Mouse (Mus musculus) forebrain, embryonic 16.5 days (tissue): ENCODE data around the gene Slc44a1. TPM values are rescaled to one million over a fixed set of nuclear protein-coding genes. Genes with fewer than 3 reads are reported as not detected.

Experiments
- ATAC-seq: fragments of 200-750 bp; cut with Nextera tagmentation; 2 replicates; pipeline ENCODE4 v1.8.0; 2017; ENCODE audit warnings: mild to moderate bottlenecking, moderate library complexity
- H3K27ac ChIP-seq: fragments of 300-500 bp; sonication (generic); 2 replicates; pipeline ENCODE4 v1.5.1; 2014; ENCODE audit warnings: low read length, control low read depth
- H3K27me3 ChIP-seq: fragments of 300-500 bp; sonication (generic); replicated peaks from 2 replicates; pipeline ENCODE4 v1.6.1; 2014; ENCODE audit warnings: low read length; ENCODE audit not compliant: control insufficient read depth, insufficient read depth
- H3K36me3 ChIP-seq: fragments of 300-500 bp; sonication (generic); 2 replicates; pipeline ENCODE4 v1.6.1; 2014; ENCODE audit not compliant: control insufficient read depth, insufficient read depth
- H3K4me1 ChIP-seq: fragments of 300-500 bp; sonication (generic); replicated peaks from 2 replicates; pipeline ENCODE4 v1.6.1; 2014; ENCODE audit warnings: low read length; ENCODE audit not compliant: control insufficient read depth, insufficient read depth
- H3K4me2 ChIP-seq: fragments of 300-500 bp; sonication (generic); 2 replicates; pipeline ENCODE4 v1.6.1; 2014; ENCODE audit warnings: mild to moderate bottlenecking, low read length, control low read depth
- H3K4me3 ChIP-seq: fragments of 300-500 bp; sonication (generic); replicated peaks from 2 replicates; pipeline ENCODE4 v1.5.1; 2014; ENCODE audit warnings: mild to moderate bottlenecking, low read length, control low read depth
- H3K9ac ChIP-seq: fragments of 300-500 bp; sonication (generic); replicated peaks from 2 replicates; pipeline ENCODE4 v1.6.1; 2014; ENCODE audit warnings: low read depth, low read length, control low read depth
- H3K9me3 ChIP-seq: fragments of 300-500 bp; sonication (generic); 2 replicates; pipeline ENCODE4 v1.6.1; 2016; ENCODE audit warnings: low read length; ENCODE audit not compliant: control insufficient read depth
- WGBS: fragments of 180-500 bp; shearing (Covaris S2); extraction: QIAGEN DNeasy Blood & Tissue Kit; methylation state at CpG from one replicate; pipeline ENCODE4 v1.1.7; 2014; 5-methylcytosine and 5-hydroxymethylcytosine counted together
- polyA plus RNA-seq: library from polyadenylated mRNA; unstranded; fragments of >200 nt; fragmentation: Nextera tagmentation; extraction: Ambion mirVana; gene quantifications from 2 replicates; pipeline ENCODE4 v1.2.1, GENCODE M21; 2015

The Slc44a1 gene
- polyA plus RNA-seq, 1 experiment from 2014 or later, result 13.7 TPM

- H3K27ac ChIP-seq, result no peak overlapping the region
- H3K9me3 ChIP-seq, result no peaks in the 10 kb centered on the region
- H3K9ac ChIP-seq, result no peak overlapping the region
- no peaks in the 10 kb centered on the region for H3K27me3 ChIP-seq
- H3K4me3 ChIP-seq, result no peak overlapping the region
- 0 out of 2 replicates have a peak, but pooled peaks cover 2% of the 10 kb centered on the region for H3K4me1 ChIP-seq
- ATAC-seq, result no peak
- H3K4me2 ChIP-seq, result no peak overlapping the region
- no peaks in the 10 kb centered on the region for H3K36me3 ChIP-seq
These were observed 96.9 kb downstream of the Slc44a1 start for GRCm38 (mm10) chr4:53537101-53537500.

- H3K4me3 ChIP-seq, result no peak overlapping the region
- 52% methylated on average over 2 of the region's 2 CpGs for WGBS
These were observed 97.3 kb downstream of the Slc44a1 start for GRCm38 (mm10) chr4:53537539-53537938.

GRCm38 (mm10) chr4:53538600-53538999, 98.4 kb downstream of the Slc44a1 start:
- ATAC-seq, result peak; percentile 54; the same call in 1 of the 2 replicates
- H3K9ac ChIP-seq, result no peak overlapping the region
- WGBS, result 78% methylated on average over 11 of the region's 11 CpGs

More at GRCm38 (mm10) chr4:53537539-53537938, 97.3 kb downstream of the Slc44a1 start:
- 0 out of 2 replicates have a peak, but pooled peaks cover 2% of the 10 kb centered on the region for H3K4me1 ChIP-seq
- H3K9me3 ChIP-seq, result no peaks in the 10 kb centered on the region
- no peaks in the 10 kb centered on the region for H3K27me3 ChIP-seq
- H3K27ac ChIP-seq, result no peak overlapping the region
- no peak overlapping the region for H3K9ac ChIP-seq
- H3K36me3 ChIP-seq, result peaks cover 3% of the 10 kb centered on the region; the same call in 1 of the 2 replicates
- ATAC-seq, result no peak
- no peak overlapping the region for H3K4me2 ChIP-seq

GRCm38 (mm10) chr4:53539929-53540328, 99.7 kb downstream of the Slc44a1 start:
- Histone ChIP-seq H3K27ac (no peak overlapping the region), H3K9me3 (no peaks in the 10 kb centered on the region), H3K9ac (no peak overlapping the region), H3K4me3 (no peak overlapping the region), H3K36me3 (peaks cover 5% of the 10 kb centered on the region), H3K4me1 (0 out of 2 replicates have a peak, but pooled peaks cover 2% of the 10 kb centered on the region), H3K4me2 (no peak overlapping the region), H3K27me3 (no peaks in the 10 kb centered on the region)
- 92% methylated on average over 11 of the region's 11 CpGs for WGBS
- no peak for ATAC-seq

More at GRCm38 (mm10) chr4:53538600-53538999, 98.4 kb downstream of the Slc44a1 start:
- Histone ChIP-seq H3K9me3 (no peaks in the 10 kb centered on the region), H3K4me2 (no peak overlapping the region), H3K36me3 (peaks cover 3% of the 10 kb centered on the region; the same call in 1 of the 2 replicates), H3K27ac (0 out of 2 replicates have a peak overlapping the region, but pooled peaks have one; percentile 10), H3K27me3 (no peaks in the 10 kb centered on the region), H3K4me1 (0 out of 2 replicates have a peak, but pooled peaks cover 2% of the 10 kb centered on the region), H3K4me3 (no peak overlapping the region)

GRCm38 (mm10) chr4:53543421-53543820, 103.2 kb downstream of the Slc44a1 start:
- 95% methylated on average over 8 of the region's 8 CpGs for WGBS
- no peak for ATAC-seq
- Histone ChIP-seq H3K9me3 (no peaks in the 10 kb centered on the region), H3K4me1 (no peaks in the 10 kb centered on the region), H3K27ac (no peak overlapping the region), H3K4me2 (no peak overlapping the region), H3K27me3 (no peaks in the 10 kb centered on the region), H3K9ac (no peak overlapping the region), H3K4me3 (no peak overlapping the region), H3K36me3 (peaks cover 9% of the 10 kb centered on the region)

GRCm38 (mm10) chr4:53544889-53545288, 104.7 kb downstream of the Slc44a1 start:
- no peaks in the 10 kb centered on the region for H3K4me1 ChIP-seq
- H3K36me3 ChIP-seq, result peaks cover 9% of the 10 kb centered on the region
- H3K9ac ChIP-seq, result no peak overlapping the region
- no peaks in the 10 kb centered on the region for H3K9me3 ChIP-seq
- H3K4me2 ChIP-seq, result no peak overlapping the region
- H3K4me3 ChIP-seq, result no peak overlapping the region
- WGBS, result 81% methylated on average over 1 of the region's 1 CpGs
- ATAC-seq, result no peak
- no peak overlapping the region for H3K27ac ChIP-seq
- H3K27me3 ChIP-seq, result no peaks in the 10 kb centered on the region

- peaks cover 8% of the 10 kb centered on the region for H3K36me3 ChIP-seq
- H3K4me3 ChIP-seq, result no peak overlapping the region
- H3K9me3 ChIP-seq, result no peaks in the 10 kb centered on the region
- H3K27ac ChIP-seq, result no peak overlapping the region
- ATAC-seq, result no peak
- H3K9ac ChIP-seq, result no peak overlapping the region
- no peaks in the 10 kb centered on the region for H3K4me1 ChIP-seq
- no peak overlapping the region for H3K4me2 ChIP-seq
- H3K27me3 ChIP-seq, result no peaks in the 10 kb centered on the region
- 97% methylated on average over 5 of the region's 5 CpGs for WGBS
These were observed 107.2 kb downstream of the Slc44a1 start for GRCm38 (mm10) chr4:53547381-53547780.

GRCm38 (mm10) chr4:53549375-53549774, 109.2 kb downstream of the Slc44a1 start:
- H3K4me1 ChIP-seq, result no peaks in the 10 kb centered on the region
- H3K4me2 ChIP-seq, result no peak overlapping the region
- 0 out of 2 replicates have a peak, but pooled peaks have one; percentile 40 for ATAC-seq
- H3K9me3 ChIP-seq, result no peaks in the 10 kb centered on the region
- H3K27ac ChIP-seq, result no peak overlapping the region
- H3K27me3 ChIP-seq, result no peaks in the 10 kb centered on the region
- WGBS, result 83% methylated on average over 4 of the region's 4 CpGs
- H3K36me3 ChIP-seq, result peaks cover 6% of the 10 kb centered on the region
- H3K9ac ChIP-seq, result no peak overlapping the region
- H3K4me3 ChIP-seq, result no peak overlapping the region

- H3K36me3 ChIP-seq, result 0 out of 2 replicates have a peak, but pooled peaks cover 2% of the 10 kb centered on the region
- H3K9ac ChIP-seq, result no peak overlapping the region
- 74% methylated on average over 5 of the region's 5 CpGs for WGBS
- no peak overlapping the region for H3K27ac ChIP-seq
- no peak overlapping the region for H3K4me2 ChIP-seq
- no peak overlapping the region for H3K4me3 ChIP-seq
- H3K27me3 ChIP-seq, result no peaks in the 10 kb centered on the region
- H3K4me1 ChIP-seq, result no peaks in the 10 kb centered on the region
- H3K9me3 ChIP-seq, result no peaks in the 10 kb centered on the region
- ATAC-seq, result no peak
These were observed 124.4 kb downstream of the Slc44a1 start for GRCm38 (mm10) chr4:53564618-53565017.

GRCm38 (mm10) chr4:53567065-53567464, 126.9 kb downstream of the Slc44a1 start:
- Histone ChIP-seq H3K27ac (no peak overlapping the region), H3K4me2 (no peak overlapping the region), H3K4me3 (no peak overlapping the region), H3K4me1 (no peaks in the 10 kb centered on the region), H3K36me3 (0 out of 2 replicates have a peak, but pooled peaks cover 2% of the 10 kb centered on the region), H3K27me3 (no peaks in the 10 kb centered on the region), H3K9me3 (no peaks in the 10 kb centered on the region), H3K9ac (no peak overlapping the region)
- ATAC-seq, result no peak
- WGBS, result 90% methylated on average over 1 of the region's 1 CpGs
